Mouse (Mus musculus): ENCODE measurements around the gene Iqschfp.

Iqschfp gene

DNA sequence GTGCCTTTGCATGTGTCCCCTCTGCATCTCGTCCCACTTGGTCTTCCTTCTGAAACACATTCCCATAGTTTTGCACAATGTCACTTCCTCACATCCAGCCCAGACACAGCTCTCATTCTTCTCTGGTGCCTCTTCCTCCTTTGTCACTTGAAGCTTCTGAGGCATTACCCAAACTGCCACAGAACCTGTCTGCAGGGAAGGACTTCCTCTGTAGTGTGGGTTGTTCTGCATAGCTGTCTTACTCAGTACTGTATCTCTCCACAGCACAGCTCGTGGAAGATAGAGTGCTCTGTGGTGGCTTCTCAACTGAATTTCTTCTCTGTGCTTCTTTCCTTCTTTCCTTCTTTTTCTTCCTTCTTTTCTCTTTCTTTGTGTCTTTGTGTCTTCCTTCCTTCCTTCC, 33.4 kb downstream of the Iqschfp start:
- H3K27me3 ChIP-seq (ENCODE audit: control insufficient read depth, insufficient read depth, low read length, poor library complexity, severe bottlenecking): no peaks in the 10 kb centered on the region
- DNase-seq (ENCODE audit: low read depth, low spot score): no peak
- no peaks in the 10 kb centered on the region for H3K36me3 ChIP-seq (ENCODE audit: control insufficient read depth, insufficient read depth, low read length, poor library complexity, severe bottlenecking)

- H3K27me3 ChIP-seq (ENCODE audit: control insufficient read depth, insufficient read depth, low read length, poor library complexity, severe bottlenecking): no peaks in the 10 kb centered on the region
- DNase-seq (ENCODE audit: low read depth, low spot score): no peak
Observed at GRCm38 (mm10) chr3:67930424-67931133, 38.5 kb downstream of the Iqschfp start.

DNA sequence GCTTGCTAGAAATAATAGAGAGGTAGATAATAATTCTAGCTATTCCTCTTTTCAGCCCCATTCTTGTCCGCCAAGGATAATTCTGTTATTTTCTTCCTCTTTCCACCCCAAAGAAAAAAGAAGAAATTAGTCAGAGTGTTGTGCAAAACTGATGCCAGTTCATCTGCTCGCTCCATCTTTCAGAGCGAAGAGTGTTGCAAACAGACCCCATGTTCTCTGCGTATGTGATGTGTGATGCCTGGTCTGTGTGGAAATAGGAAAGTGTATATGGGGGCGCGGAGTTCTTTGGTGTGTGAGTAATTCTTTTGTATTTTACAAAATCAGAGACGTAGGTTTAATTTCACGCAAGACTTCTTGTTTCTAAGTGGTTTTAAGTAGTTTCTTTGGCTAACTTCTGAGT, 39.1 kb downstream of the Iqschfp start:
- Histone ChIP-seq H3K27me3 (ENCODE audit: control insufficient read depth, insufficient read depth, low read length, poor library complexity, severe bottlenecking) (no peaks in the 10 kb centered on the region), H3K36me3 (ENCODE audit: control insufficient read depth, insufficient read depth, low read length, poor library complexity, severe bottlenecking) (no peaks in the 10 kb centered on the region)
- no peak for DNase-seq (ENCODE audit: low read depth, low spot score)

More at GRCm38 (mm10) chr3:67930424-67931133, 38.5 kb downstream of the Iqschfp start:
- H3K36me3 ChIP-seq (ENCODE audit: control insufficient read depth, insufficient read depth, low read length, poor library complexity, severe bottlenecking): no peaks in the 10 kb centered on the region

DNA sequence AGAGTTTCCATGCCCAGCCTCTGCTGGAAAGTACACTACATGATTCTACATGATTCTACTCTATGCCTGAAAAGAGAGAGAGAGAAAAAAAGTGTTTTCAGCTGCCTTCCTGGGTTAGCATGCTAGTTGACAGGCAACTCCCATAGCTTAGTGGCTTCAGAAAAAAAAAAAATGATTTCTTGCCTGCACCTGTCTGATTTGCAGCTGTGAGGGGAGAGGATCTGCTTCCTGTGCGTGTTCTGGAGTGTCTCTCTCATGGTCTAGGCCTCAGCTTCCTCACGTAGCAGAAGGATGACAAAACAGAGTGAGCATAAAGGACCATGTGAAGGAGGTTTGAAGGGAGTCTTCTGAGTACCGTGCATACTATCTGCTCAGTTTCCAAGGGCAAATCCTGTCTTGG, 39.9 kb downstream of the Iqschfp start:
- Histone ChIP-seq H3K36me3 (ENCODE audit: control insufficient read depth, insufficient read depth, low read length, poor library complexity, severe bottlenecking) (no peaks in the 10 kb centered on the region), H3K27me3 (ENCODE audit: control insufficient read depth, insufficient read depth, low read length, poor library complexity, severe bottlenecking) (no peaks in the 10 kb centered on the region)
- DNase-seq (ENCODE audit: low read depth, low spot score): no peak

GRCm38 (mm10) chr3:67935829-67936228, 43.8 kb downstream of the Iqschfp start:
- Histone ChIP-seq H3K27me3 (ENCODE audit: control insufficient read depth, insufficient read depth, low read length, poor library complexity, severe bottlenecking) (no peaks in the 10 kb centered on the region), H3K36me3 (ENCODE audit: control insufficient read depth, insufficient read depth, low read length, poor library complexity, severe bottlenecking) (no peaks in the 10 kb centered on the region)
- DNase-seq (ENCODE audit: low read depth, low spot score): no peak

GRCm38 (mm10) chr3:67947000-67947399, 55.0 kb downstream of the Iqschfp start:
- Histone ChIP-seq H3K36me3 (ENCODE audit: control insufficient read depth, insufficient read depth, low read length, poor library complexity, severe bottlenecking) (no peaks in the 10 kb centered on the region), H3K27me3 (ENCODE audit: control insufficient read depth, insufficient read depth, low read length, poor library complexity, severe bottlenecking) (no peaks in the 10 kb centered on the region)
- DNase-seq (ENCODE audit: low read depth, low spot score): no peak

DNA sequence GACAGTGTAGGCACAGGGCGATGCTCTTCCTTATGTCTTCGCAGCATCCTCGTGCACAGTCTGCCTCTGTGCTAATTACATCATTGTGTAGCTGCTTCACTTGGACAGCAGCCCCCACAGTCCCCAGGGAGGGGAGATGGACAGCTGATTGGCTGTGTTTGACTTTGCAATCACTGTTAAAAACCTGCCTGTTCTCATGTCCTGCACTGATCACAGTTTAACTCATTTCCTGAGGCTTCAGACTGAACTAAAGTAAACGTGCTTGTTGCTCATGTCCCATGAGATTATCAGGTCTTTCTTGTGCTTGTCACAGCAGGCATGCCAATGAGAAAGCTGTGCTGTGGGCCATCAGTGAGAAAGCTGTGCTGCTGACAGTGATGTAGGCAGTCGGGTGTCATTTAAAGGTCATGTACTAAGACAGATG, 60.5 kb downstream of the Iqschfp start:
- no peak for DNase-seq (ENCODE audit: low read depth, low spot score)
- Histone ChIP-seq H3K36me3 (ENCODE audit: control insufficient read depth, insufficient read depth, low read length, poor library complexity, severe bottlenecking) (no peaks in the 10 kb centered on the region), H3K27me3 (ENCODE audit: control insufficient read depth, insufficient read depth, low read length, poor library complexity, severe bottlenecking) (no peaks in the 10 kb centered on the region)

DNA sequence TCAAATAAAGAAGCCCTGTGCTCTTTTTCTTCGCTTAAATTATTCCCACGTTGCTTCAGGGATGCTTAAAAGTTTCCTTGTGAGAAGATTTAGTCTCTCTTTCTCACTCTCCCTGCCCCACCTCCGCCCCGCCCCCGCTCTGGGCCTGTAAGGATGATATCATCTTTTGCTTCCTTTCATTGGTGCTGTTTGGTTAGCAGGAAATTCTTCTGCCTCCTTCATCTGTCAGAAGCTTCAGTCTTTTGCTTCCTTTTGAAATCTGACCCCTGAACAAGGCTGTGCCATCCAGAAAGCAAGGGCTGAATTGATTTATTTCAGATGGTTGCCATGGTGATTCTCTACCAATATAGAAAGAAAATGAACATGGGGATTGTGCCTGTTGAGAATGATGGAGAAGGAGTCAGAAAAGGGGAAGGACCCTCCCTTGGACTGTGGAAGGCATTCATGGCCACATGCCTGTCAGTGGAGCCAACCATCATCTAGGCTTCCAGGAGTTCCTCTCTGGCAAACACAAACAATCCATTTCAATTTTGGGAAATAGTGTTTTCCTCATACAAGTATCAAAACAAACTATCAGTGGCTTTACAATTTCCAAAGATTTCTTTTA, 62.5 kb downstream of the Iqschfp start:
- Histone ChIP-seq H3K27me3 (ENCODE audit: control insufficient read depth, insufficient read depth, low read length, poor library complexity, severe bottlenecking) (no peaks in the 10 kb centered on the region), H3K36me3 (ENCODE audit: control insufficient read depth, insufficient read depth, low read length, poor library complexity, severe bottlenecking) (no peaks in the 10 kb centered on the region)
- DNase-seq (ENCODE audit: low read depth, low spot score): no peak

- Histone ChIP-seq H3K36me3 (ENCODE audit: control insufficient read depth, insufficient read depth, low read length, poor library complexity, severe bottlenecking) (no peaks in the 10 kb centered on the region), H3K27me3 (ENCODE audit: control insufficient read depth, insufficient read depth, low read length, poor library complexity, severe bottlenecking) (no peaks in the 10 kb centered on the region)
- DNase-seq (ENCODE audit: low read depth, low spot score): no peak
Observed at GRCm38 (mm10) chr3:67959672-67960071, 67.6 kb downstream of the Iqschfp start.

DNA sequence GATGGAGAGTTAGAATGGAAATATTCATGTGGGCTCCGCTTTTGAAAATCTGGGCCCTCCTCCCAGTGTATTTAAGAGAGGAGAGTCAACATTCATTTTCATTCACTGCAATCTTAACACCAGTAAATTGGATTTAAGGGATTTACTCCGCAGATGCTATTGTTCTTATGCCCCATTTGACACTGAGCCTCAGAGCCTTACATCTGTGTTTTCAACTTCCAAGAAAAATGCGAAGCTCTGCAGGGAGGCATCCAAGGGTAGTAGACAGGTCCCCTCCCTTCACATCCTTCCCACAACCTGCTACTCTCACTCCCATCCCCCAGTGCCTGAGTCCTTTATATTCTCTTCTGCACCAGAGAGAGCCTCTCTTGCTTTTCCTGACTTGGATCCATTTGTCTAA, 68.1 kb downstream of the Iqschfp start:
- DNase-seq (ENCODE audit: low read depth, low spot score): no peak
- H3K27me3 ChIP-seq (ENCODE audit: control insufficient read depth, insufficient read depth, low read length, poor library complexity, severe bottlenecking): no peaks in the 10 kb centered on the region
- H3K36me3 ChIP-seq (ENCODE audit: control insufficient read depth, insufficient read depth, low read length, poor library complexity, severe bottlenecking): no peaks in the 10 kb centered on the region

DNA sequence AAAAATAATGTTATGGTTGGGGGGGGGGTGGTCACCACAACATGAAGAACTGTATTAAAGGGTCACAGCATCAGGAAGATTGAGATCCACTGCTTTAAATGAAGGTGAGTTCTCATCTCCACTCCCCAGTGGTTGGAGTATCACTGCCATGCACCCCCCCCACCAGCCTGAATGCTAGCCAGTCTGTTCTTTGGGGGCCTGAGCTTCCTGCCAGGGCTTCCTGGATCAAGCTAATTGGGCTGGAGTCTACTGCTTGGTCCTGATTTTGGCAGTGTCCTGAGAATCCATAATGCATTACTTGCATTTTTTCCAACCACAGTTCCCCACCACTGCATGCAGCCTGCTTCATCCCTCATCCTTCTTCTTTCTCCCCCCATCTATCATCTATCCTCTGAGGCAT, 68.7 kb downstream of the Iqschfp start:
- H3K36me3 ChIP-seq (ENCODE audit: control insufficient read depth, insufficient read depth, low read length, poor library complexity, severe bottlenecking): no peaks in the 10 kb centered on the region
- no peaks in the 10 kb centered on the region for H3K27me3 ChIP-seq (ENCODE audit: control insufficient read depth, insufficient read depth, low read length, poor library complexity, severe bottlenecking)
- no peak for DNase-seq (ENCODE audit: low read depth, low spot score)

DNA sequence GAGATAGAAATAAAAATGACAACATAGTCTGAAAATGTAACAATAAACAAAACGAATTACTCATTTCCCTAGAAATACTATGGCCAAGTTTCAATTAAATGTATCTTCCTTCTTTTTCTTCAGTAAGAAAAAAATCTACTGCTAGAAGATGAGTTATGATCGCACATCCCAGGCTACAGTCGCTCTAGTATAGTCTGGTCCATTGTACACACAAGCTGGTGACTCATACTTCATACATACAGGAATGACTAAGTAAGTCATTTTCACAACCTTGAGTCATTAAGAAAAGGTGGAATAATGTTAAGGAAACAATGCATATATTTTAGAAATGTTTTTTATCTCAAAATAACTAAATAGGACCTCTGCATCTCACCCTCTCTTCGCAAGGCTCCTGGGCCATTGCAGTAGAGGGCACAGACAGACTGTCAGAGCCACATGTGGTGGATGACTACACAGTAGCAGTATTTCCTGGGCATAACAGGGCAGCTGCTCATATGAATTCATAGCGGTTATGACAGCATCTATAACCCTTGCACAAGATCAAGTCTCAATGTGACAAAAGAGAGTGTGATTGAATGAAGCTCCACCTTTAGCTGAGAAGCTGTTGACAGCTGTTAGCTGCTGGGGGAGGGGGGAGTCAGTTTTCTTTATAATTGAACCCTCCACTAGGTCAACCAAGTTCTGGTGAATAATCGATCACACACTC, 70.1 kb downstream of the Iqschfp start:
- no peaks in the 10 kb centered on the region for H3K36me3 ChIP-seq (ENCODE audit: control insufficient read depth, insufficient read depth, low read length, poor library complexity, severe bottlenecking)
- no peaks in the 10 kb centered on the region for H3K27me3 ChIP-seq (ENCODE audit: control insufficient read depth, insufficient read depth, low read length, poor library complexity, severe bottlenecking)
- DNase-seq (ENCODE audit: low read depth, low spot score): no peak

GRCm38 (mm10) chr3:67974340-67974998, 82.4 kb downstream of the Iqschfp start:
- Histone ChIP-seq H3K36me3 (ENCODE audit: control insufficient read depth, insufficient read depth, low read length, poor library complexity, severe bottlenecking) (no peaks in the 10 kb centered on the region), H3K27me3 (ENCODE audit: control insufficient read depth, insufficient read depth, low read length, poor library complexity, severe bottlenecking) (no peaks in the 10 kb centered on the region)
- DNase-seq (ENCODE audit: low read depth, low spot score): no peak

DNA sequence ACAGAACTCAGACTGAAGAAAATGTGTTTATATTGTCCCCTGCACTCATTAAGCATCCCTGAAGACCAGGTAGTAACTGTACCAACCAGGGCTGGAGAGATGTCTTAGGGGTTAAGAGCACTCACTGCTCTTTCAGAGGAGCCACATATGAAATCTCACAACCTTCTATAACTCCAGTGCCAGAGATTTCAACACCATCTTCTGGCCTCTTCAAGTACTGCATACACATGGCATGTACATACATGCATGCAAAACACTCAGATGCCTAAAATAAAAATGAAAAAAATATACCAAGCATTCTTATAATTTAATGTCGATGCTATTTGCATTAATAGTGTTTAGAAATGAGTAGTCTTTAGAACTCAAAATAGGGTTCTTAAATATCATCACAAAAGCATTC, 88.0 kb downstream of the Iqschfp start:
- Histone ChIP-seq H3K27me3 (ENCODE audit: control insufficient read depth, insufficient read depth, low read length, poor library complexity, severe bottlenecking) (no peaks in the 10 kb centered on the region), H3K36me3 (ENCODE audit: control insufficient read depth, insufficient read depth, low read length, poor library complexity, severe bottlenecking) (no peaks in the 10 kb centered on the region)
- no peak for DNase-seq (ENCODE audit: low read depth, low spot score)

- H3K27me3 ChIP-seq (ENCODE audit: control insufficient read depth, insufficient read depth, low read length, poor library complexity, severe bottlenecking): no peaks in the 10 kb centered on the region
- DNase-seq (ENCODE audit: low read depth, low spot score): no peak
- no peaks in the 10 kb centered on the region for H3K36me3 ChIP-seq (ENCODE audit: control insufficient read depth, insufficient read depth, low read length, poor library complexity, severe bottlenecking)
Observed at GRCm38 (mm10) chr3:67983329-67983728, 91.3 kb downstream of the Iqschfp start.

Measured in splenic B cell, adult 2 months (primary cell).